Mouse (Mus musculus): Measurements from ENCODE around the gene Ccin. TPM values are rescaled to one million over a fixed set of nuclear protein-coding genes. Genes with fewer than 3 reads are reported as not detected.

The Ccin gene
- polyA plus RNA-seq, 2 experiments: 0.10 to 0.36 TPM

DNA sequence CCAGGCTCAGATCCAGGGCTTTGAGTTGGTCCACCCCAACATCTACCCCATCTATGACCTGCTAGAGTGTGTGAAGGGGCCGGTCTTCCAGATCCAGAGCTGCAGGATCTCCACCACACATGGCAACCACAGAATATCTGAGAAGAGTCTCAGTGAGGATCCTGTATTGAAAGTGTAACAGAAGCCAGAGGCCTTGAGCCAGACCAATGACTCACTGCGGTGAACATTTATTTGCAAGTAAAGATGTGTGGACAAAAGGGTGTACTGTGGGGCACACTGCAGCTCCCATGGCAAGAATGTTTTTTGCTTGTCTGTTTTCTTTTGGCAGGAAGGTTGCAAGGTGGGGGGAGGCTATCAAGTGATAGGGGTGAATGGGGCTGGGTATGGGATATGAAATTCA is 35.7 kb upstream of the Ccin start:
- DNase-seq (ENCODE audit: low spot score) (no peak), ATAC-seq (ENCODE audit: low FRiP score, low read depth) (no peak)
- no peaks in the 10 kb centered on the region for H3K9me3 ChIP-seq (ENCODE audit: control insufficient read depth, low read length)
- peaks cover 27% of the 10 kb centered on the region for H3K36me3 ChIP-seq (ENCODE audit: control insufficient read depth, insufficient read depth, low read length)
- H3K27ac ChIP-seq (replicated peaks; ENCODE audit: low read depth, low read length): no peak overlapping the region
- no peaks in the 10 kb centered on the region for H3K27me3 ChIP-seq (ENCODE audit: control insufficient read depth, insufficient read depth, low read length)
- H3K4me1 ChIP-seq (ENCODE audit: control insufficient read depth, insufficient read depth, low read length): no peaks in the 10 kb centered on the region
- no peak overlapping the region for H3K9ac ChIP-seq (ENCODE audit: low read depth, low read length, severe bottlenecking)
- TF ChIP-seq POLR2A (IDR thresholded peaks at IDR 0.05; ENCODE audit: borderline replicate concordance, extremely low read depth, insufficient read depth, insufficient read length): no peak
- 91% methylated on average over 2 of the region's 2 CpGs for WGBS
- H3K4me3 ChIP-seq (replicated peaks; ENCODE audit: low read length): no peak overlapping the region
- H3K4me2 ChIP-seq (replicated peaks; ENCODE audit: low read depth, low read length, severe bottlenecking): no peak overlapping the region

DNA sequence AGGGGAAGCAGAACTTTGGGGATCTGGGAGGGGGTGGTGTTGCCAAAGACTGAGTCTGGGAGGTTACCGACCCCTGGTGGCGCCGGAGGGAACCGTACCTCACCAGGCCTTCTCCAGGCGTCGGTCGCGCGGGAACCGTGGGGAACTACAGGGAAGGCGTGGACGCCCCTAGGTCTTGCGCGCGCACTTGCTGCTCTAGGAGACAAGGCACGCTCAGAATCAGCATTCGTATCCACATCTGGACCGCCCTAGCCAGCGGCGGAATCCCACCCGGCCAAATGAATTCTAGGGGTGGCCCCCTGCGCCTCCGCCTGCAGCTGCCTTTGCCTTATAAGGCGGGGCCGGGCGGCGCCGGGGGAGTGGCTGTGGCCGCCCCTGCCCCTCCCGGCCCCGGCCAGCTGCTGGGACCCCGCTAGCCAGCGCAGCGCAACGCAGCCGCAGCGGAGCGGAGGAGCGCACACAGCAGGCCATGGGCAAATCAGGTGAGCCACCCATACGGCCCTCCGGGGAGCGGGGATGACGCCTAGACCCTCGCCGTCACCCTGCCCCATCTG is 25.9 kb upstream of the Ccin start, which contains the start of gene Glipr2:
Gene Glipr2, plus strand, starts transcription at position 110 of the 554 bp plus-strand sequence.
- Histone ChIP-seq H3K4me2 (replicated peaks; ENCODE audit: low read depth, low read length, severe bottlenecking) (peak within 1 kb of the TSS; percentile 64), H3K27ac (replicated peaks; ENCODE audit: low read depth, low read length) (peak within 1 kb of the TSS; percentile 78), H3K36me3 (ENCODE audit: control insufficient read depth, insufficient read depth, low read length) (no peaks in the 10 kb centered on the region), H3K9ac (ENCODE audit: low read depth, low read length, severe bottlenecking) (peak within 1 kb of the TSS; percentile 53), H3K27me3 (ENCODE audit: control insufficient read depth, insufficient read depth, low read length) (no peaks in the 10 kb centered on the region), H3K9me3 (ENCODE audit: control insufficient read depth, low read length) (no peaks in the 10 kb centered on the region), H3K4me1 (ENCODE audit: control insufficient read depth, insufficient read depth, low read length) (peaks cover 15% of the 10 kb centered on the region), H3K4me3 (replicated peaks; ENCODE audit: low read length) (peak within 1 kb of the TSS; percentile 53)
- no peak for TF ChIP-seq POLR2A (IDR thresholded peaks at IDR 0.05; ENCODE audit: borderline replicate concordance, extremely low read depth, insufficient read depth, insufficient read length)
- DNase-seq (ENCODE audit: low spot score) (peak; percentile 92), ATAC-seq (ENCODE audit: low FRiP score, low read depth) (peak; percentile 94)
- under 1% methylated on average over 45 of the region's 45 CpGs for WGBS

DNA sequence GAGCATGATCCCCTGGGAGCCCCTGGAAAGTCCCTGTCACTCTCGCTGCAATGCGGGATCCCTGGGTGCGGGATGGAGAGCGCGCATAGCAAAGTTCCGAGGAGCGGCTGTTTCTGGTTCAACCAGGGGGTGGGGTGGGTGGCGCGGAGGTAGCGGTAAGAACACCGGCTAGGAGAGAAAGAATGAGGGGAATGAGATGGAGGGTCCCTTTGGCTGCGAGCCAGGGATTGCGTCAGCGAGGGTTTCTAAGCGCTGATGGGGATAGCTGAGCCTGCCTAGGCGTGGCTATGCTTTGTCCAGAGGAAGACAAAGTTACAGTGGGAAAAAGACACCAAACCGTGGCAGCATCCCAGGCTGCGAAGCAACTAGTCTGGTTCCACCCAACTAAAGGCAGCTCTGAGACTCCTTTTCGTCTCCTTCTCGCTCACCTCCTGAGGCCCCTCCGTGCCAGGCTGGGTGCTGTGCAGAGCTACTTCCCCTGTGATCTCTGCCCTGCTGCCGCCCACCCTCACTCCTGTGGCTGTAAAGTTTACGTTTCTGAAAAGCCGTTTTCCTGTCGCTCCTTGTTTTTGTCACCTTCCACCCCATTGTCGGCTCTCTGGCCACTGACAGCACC is 25.3 kb upstream of the Ccin start:
- Histone ChIP-seq H3K36me3 (ENCODE audit: control insufficient read depth, insufficient read depth, low read length) (no peaks in the 10 kb centered on the region), H3K27ac (replicated peaks; ENCODE audit: low read depth, low read length) (peak overlapping the region; percentile 78), H3K27me3 (ENCODE audit: control insufficient read depth, insufficient read depth, low read length) (no peaks in the 10 kb centered on the region), H3K4me2 (replicated peaks; ENCODE audit: low read depth, low read length, severe bottlenecking) (peak overlapping the region; percentile 64), H3K4me1 (ENCODE audit: control insufficient read depth, insufficient read depth, low read length) (peaks cover 15% of the 10 kb centered on the region), H3K9me3 (ENCODE audit: control insufficient read depth, low read length) (no peaks in the 10 kb centered on the region), H3K9ac (ENCODE audit: low read depth, low read length, severe bottlenecking) (peak overlapping the region; percentile 53), H3K4me3 (replicated peaks; ENCODE audit: low read length) (peak overlapping the region; percentile 53)
- ATAC-seq (ENCODE audit: low FRiP score, low read depth) (peak; percentile 79), DNase-seq (ENCODE audit: low spot score) (peak; percentile 88)
- TF ChIP-seq POLR2A (IDR thresholded peaks at IDR 0.05; ENCODE audit: borderline replicate concordance, extremely low read depth, insufficient read depth, insufficient read length): no peak
- WGBS: under 1% methylated on average over 25 of the region's 26 CpGs

DNA sequence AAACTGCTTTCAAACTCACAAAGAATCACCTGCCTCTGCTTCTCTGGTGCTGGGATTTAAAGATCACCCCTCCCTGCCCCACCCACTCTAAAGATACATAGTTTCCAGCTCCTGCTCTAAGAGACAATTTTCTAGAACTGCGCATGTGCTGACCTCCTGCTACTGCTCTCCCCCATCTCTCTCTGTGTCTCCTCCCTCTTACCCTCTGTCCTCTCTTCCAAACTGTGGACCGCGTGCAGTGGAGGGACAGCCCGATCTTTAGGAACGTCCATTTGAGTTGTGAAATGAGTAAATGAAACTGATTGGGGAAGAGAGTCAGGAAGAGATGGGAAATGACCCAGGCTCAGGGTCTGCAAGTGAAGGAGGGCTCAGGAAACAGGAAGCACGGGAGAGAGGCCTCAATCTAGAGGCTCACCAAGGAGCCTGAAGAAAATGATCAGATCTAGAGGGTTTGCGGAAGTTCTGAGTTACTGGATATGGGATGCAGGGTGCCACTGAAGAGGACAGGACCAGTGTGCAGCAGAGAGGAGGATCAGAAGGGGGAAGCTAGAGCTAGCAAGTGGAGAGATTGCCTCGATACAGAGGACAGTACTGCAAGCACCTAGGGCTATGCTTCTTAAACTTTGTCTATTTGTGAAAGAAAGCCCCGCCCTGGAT is 23.6 kb upstream of the Ccin start:
- Histone ChIP-seq H3K9ac (ENCODE audit: low read depth, low read length, severe bottlenecking) (no peak overlapping the region), H3K36me3 (ENCODE audit: control insufficient read depth, insufficient read depth, low read length) (no peaks in the 10 kb centered on the region), H3K4me2 (replicated peaks; ENCODE audit: low read depth, low read length, severe bottlenecking) (peak overlapping the region; percentile 64; the same call in 1 of the 2 replicates), H3K4me3 (replicated peaks; ENCODE audit: low read length) (no peak overlapping the region), H3K27ac (replicated peaks; ENCODE audit: low read depth, low read length) (no peak overlapping the region), H3K9me3 (ENCODE audit: control insufficient read depth, low read length) (no peaks in the 10 kb centered on the region), H3K27me3 (ENCODE audit: control insufficient read depth, insufficient read depth, low read length) (no peaks in the 10 kb centered on the region), H3K4me1 (ENCODE audit: control insufficient read depth, insufficient read depth, low read length) (peaks cover 15% of the 10 kb centered on the region)
- 59% methylated on average over 9 of the region's 9 CpGs for WGBS
- TF ChIP-seq POLR2A (IDR thresholded peaks at IDR 0.05; ENCODE audit: borderline replicate concordance, extremely low read depth, insufficient read depth, insufficient read length): no peak
- ATAC-seq (ENCODE audit: low FRiP score, low read depth): no peak
- DNase-seq (ENCODE audit: low spot score): no peak

DNA sequence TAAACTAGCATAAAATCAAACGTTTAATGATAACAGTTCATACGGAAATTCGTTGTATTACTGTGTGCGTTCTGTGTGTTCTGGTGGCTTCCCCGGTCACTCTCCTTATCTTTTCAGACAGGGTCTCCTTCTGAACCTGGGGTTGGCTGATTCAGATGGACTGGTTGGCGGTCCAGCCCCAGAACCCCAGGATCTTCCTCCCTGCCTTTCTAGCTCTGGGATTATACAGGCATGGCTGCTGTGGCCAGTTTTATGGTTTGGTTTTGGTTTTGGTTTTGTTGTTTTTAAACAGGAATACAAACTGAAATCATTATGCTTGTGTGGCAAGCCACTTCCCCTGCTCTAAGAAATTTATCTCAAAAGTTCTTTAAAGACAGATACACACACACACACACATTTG is 23.1 kb upstream of the Ccin start:
- DNase-seq (ENCODE audit: low spot score) (no peak), ATAC-seq (ENCODE audit: low FRiP score, low read depth) (no peak)
- Histone ChIP-seq H3K4me2 (replicated peaks; ENCODE audit: low read depth, low read length, severe bottlenecking) (no peak overlapping the region), H3K4me1 (ENCODE audit: control insufficient read depth, insufficient read depth, low read length) (peaks cover 15% of the 10 kb centered on the region), H3K9ac (ENCODE audit: low read depth, low read length, severe bottlenecking) (no peak overlapping the region), H3K27me3 (ENCODE audit: control insufficient read depth, insufficient read depth, low read length) (no peaks in the 10 kb centered on the region), H3K27ac (replicated peaks; ENCODE audit: low read depth, low read length) (no peak overlapping the region), H3K9me3 (ENCODE audit: control insufficient read depth, low read length) (no peaks in the 10 kb centered on the region), H3K36me3 (ENCODE audit: control insufficient read depth, insufficient read depth, low read length) (no peaks in the 10 kb centered on the region), H3K4me3 (replicated peaks; ENCODE audit: low read length) (no peak overlapping the region)
- WGBS: 87% methylated on average over 6 of the region's 6 CpGs
- TF ChIP-seq POLR2A (IDR thresholded peaks at IDR 0.05; ENCODE audit: borderline replicate concordance, extremely low read depth, insufficient read depth, insufficient read length): no peak

Data from limb, embryonic 14.5 days (tissue).